Mouse (Mus musculus) CH12.LX (cell line): ENCODE results near the gene Mgarp. TPM values are rescaled to one million over a fixed set of nuclear protein-coding genes. Genes with fewer than 3 reads are reported as not detected.
"Not testable (repeated sequence)": the region's sequence is repeated elsewhere in the genome, so short reads cannot be mapped to it uniquely, and the experiment has no call there.

ENCODE experiments used
- DNase-seq: peaks from one replicate; pipeline ENCODE4 v3.0.0-alpha.2; 2013; ENCODE audit errors: extremely low read depth
- H3K27ac ChIP-seq: 2 replicates; pipeline ENCODE4 v1.5.1; 2012; ENCODE audit warnings: low read depth, mild to moderate bottlenecking, control low read depth, moderate library complexity; ENCODE audit not compliant: insufficient read depth
- H3K27me3 ChIP-seq: replicated peaks from 2 replicates; pipeline ENCODE3; 2012; ENCODE audit warnings: inconsistent platforms
- H3K36me3 ChIP-seq, 2 experiments: replicated peaks in 1 of 2; 2 replicates each; pipeline versions ENCODE3 to v1.6.1; 2012; ENCODE audit warnings: inconsistent platforms in 1 of 2, low read length in 1 of 2, mild to moderate bottlenecking in 1 of 2, mixed read lengths in 1 of 2, moderate library complexity in 1 of 2; ENCODE audit not compliant: control insufficient read depth in 1 of 2, insufficient read depth in 1 of 2
- H3K4me1 ChIP-seq, 2 experiments: 2 replicates each; pipeline ENCODE4 v1.6.1; 2012; ENCODE audit warnings: inconsistent platforms in 1 of 2, moderate library complexity in 1 of 2; ENCODE audit not compliant: insufficient read depth in 2 of 2, control insufficient read depth in 1 of 2
- H3K4me2 ChIP-seq: 2 replicates; pipeline ENCODE4 v1.6.1; 2012; ENCODE audit warnings: low read depth, mild to moderate bottlenecking, control low read depth; ENCODE audit not compliant: poor library complexity, insufficient read depth, severe bottlenecking
- H3K4me3 ChIP-seq, 3 experiments: fragments of 150-350 bp in 1 of 3; sonication (generic) in 1 of 3; replicated peaks in 1 of 3; 2 replicates each; pipeline versions ENCODE3 to v1.5.1; 2011 to 2012; ENCODE audit warnings: low read depth in 2 of 3, low read length in 2 of 3, mild to moderate bottlenecking in 2 of 3, moderate library complexity in 2 of 3, control low read depth in 1 of 3, improper control_type of control experiment in 1 of 3, inconsistent platforms in 1 of 3, mixed read lengths in 1 of 3; ENCODE audit not compliant: poor library complexity in 1 of 3
- H3K79me2 ChIP-seq: replicated peaks from 2 replicates; pipeline ENCODE4 v1.6.1; 2012; ENCODE audit warnings: mild to moderate bottlenecking, moderate library complexity; ENCODE audit not compliant: control insufficient read depth, poor library complexity, insufficient read depth, severe bottlenecking; ENCODE audit errors: extremely low read depth
- H3K9ac ChIP-seq: 2 replicates; pipeline ENCODE4 v1.6.1; 2012; ENCODE audit warnings: low read depth, mild to moderate bottlenecking, control low read depth, moderate library complexity; ENCODE audit not compliant: insufficient read depth
- H3K9me3 ChIP-seq: replicated peaks from 2 replicates; pipeline ENCODE3; 2012; ENCODE audit warnings: low read length, inconsistent platforms, mixed read lengths
- CTCF ChIP-seq, 2 experiments: IDR thresholded peaks in 1 of 2; conservative IDR thresholded peaks in 1 of 2; 2 replicates each; pipeline ENCODE4 v1.5.1; 2011 to 2012; ENCODE audit warnings: low read depth in 2 of 2, low read length in 2 of 2, improper control_type of control experiment in 1 of 2, inconsistent platforms in 1 of 2, mild to moderate bottlenecking in 1 of 2, moderate library complexity in 1 of 2
- ELF1 ChIP-seq: IDR thresholded peaks from 2 replicates; pipeline ENCODE4 v1.6.1; 2014; ENCODE audit warnings: low read depth, mild to moderate bottlenecking, inconsistent platforms, low read length, improper control_type of control experiment
- GABPA ChIP-seq: IDR thresholded peaks from 2 replicates; pipeline ENCODE4 v1.6.1; 2012; ENCODE audit warnings: low read depth, low read length, improper control_type of control experiment, inconsistent platforms; ENCODE audit not compliant: insufficient replicate concordance
- KAT2A ChIP-seq: IDR thresholded peaks from 2 replicates; pipeline ENCODE4 v1.6.1; 2012; ENCODE audit warnings: low read length, improper control_type of control experiment, inconsistent platforms; ENCODE audit not compliant: insufficient replicate concordance
- MAZ ChIP-seq: IDR thresholded peaks from 2 replicates; pipeline ENCODE4 v1.6.1; 2012; ENCODE audit warnings: low read depth, mild to moderate bottlenecking, inconsistent platforms, low read length, improper control_type of control experiment, moderate library complexity
- MEF2A ChIP-seq: IDR thresholded peaks from 2 replicates; pipeline ENCODE4 v1.6.1; 2014; ENCODE audit warnings: low read depth, mild to moderate bottlenecking, inconsistent platforms, low read length, improper control_type of control experiment, borderline replicate concordance
- NRF1 ChIP-seq: IDR thresholded peaks from 2 replicates; pipeline ENCODE4 v1.6.1; 2014; ENCODE audit warnings: low read depth, mild to moderate bottlenecking, inconsistent platforms, low read length, improper control_type of control experiment, moderate library complexity
- POLR2A ChIP-seq: IDR thresholded peaks from 2 replicates; pipeline ENCODE4 v1.6.1; 2011; ENCODE audit warnings: low read depth, mild to moderate bottlenecking, improper control_type of control experiment, low read length
- SIN3A ChIP-seq: IDR thresholded peaks from 2 replicates; pipeline ENCODE4 v1.6.1; 2012; ENCODE audit warnings: low read length, improper control_type of control experiment, inconsistent platforms
- TBP ChIP-seq: conservative IDR thresholded peaks from 2 replicates; pipeline ENCODE4 v1.6.1; 2011; ENCODE audit warnings: low read depth, low read length, improper control_type of control experiment
- USF2 ChIP-seq: conservative IDR thresholded peaks from 2 replicates; pipeline ENCODE4 v1.6.1; 2011; ENCODE audit warnings: low read depth, low read length, improper control_type of control experiment
- ZKSCAN1 ChIP-seq: IDR thresholded peaks from 2 replicates; pipeline ENCODE4 v1.6.1; 2012; ENCODE audit warnings: low read depth, inconsistent platforms, low read length, improper control_type of control experiment, borderline replicate concordance
- dilution Hi-C: fragments of 300-500 bp; cut with MboI; formaldehyde crosslinking; loops from 2 replicates; pipeline ENCODE4 v1.14.3; 2020; ENCODE audit warnings: low sequenced_read_pairs; ENCODE audit not compliant: extremely low pct_unique_long_range_greater_than_20kb, extremely low pct_ligation_motif_present
- in situ Hi-C: fragments of 300-500 bp; cut with MboI; formaldehyde crosslinking; loops from 3 replicates; pipeline ENCODE4 v1.14.3; 2019; ENCODE audit warnings: low sequenced_read_pairs, low pct_ligation_motif_present, low pct_unique_long_range_greater_than_20kb, mixed read lengths
- polyA plus RNA-seq: library from polyadenylated mRNA; unstranded; fragments of >175 nt; gene quantifications from 2 replicates; pipeline ENCODE4 v1.2.1, GENCODE M21; 2012; ENCODE audit warnings: low read depth; ENCODE audit not compliant: insufficient read length
- total RNA-seq, 2 experiments: library from RNA; depleted of rRNA; stranded (reverse); fragments of 300-350 nt in 1 of 2; fragments of >200 nt in 1 of 2; gene quantifications; 2 replicates each; pipeline ENCODE4 v1.2.3; 2012 to 2014

Gene Mgarp
- total and polyA plus RNA-seq, 3 experiments, result not detected

- no peak overlapping the region for H3K4me3 ChIP-seq
- no peak for TF ChIP-seq POLR2A
- no peak for TF ChIP-seq SIN3A
- no peak for TF ChIP-seq MEF2A
- no peak for TF ChIP-seq ZKSCAN1
- TF ChIP-seq NRF1, result no peak
- no peak for TF ChIP-seq GABPA
- no peak for TF ChIP-seq CTCF (conservative IDR thresholded peaks at IDR 0.05 in 1 of 2, IDR thresholded peaks at IDR 0.05 in 1 of 2; ENCODE audit: low read depth in 2 of 2, low read length in 2 of 2)
- no peak for TF ChIP-seq USF2
- no peak for TF ChIP-seq ELF1
- no peak for TF ChIP-seq MAZ
- TF ChIP-seq KAT2A, result no peak
- H3K36me3 ChIP-seq, result no peaks in the 10 kb centered on the region
- no peak overlapping the region for H3K9ac ChIP-seq
- no peak overlapping the region for H3K4me2 ChIP-seq
- H3K9me3 ChIP-seq, result peaks cover 2% of the 10 kb centered on the region
- H3K27me3 ChIP-seq, result peaks cover 9% of the 10 kb centered on the region
- H3K79me2 ChIP-seq, result no peaks in the 10 kb centered on the region
- no peaks in the 10 kb centered on the region for H3K4me1 ChIP-seq
- no peak overlapping the region for H3K27ac ChIP-seq
- in situ Hi-C loops, result no loop called here
- dilution Hi-C loops, result no loop called here
- no peak for DNase-seq
These were observed 47.8 kb downstream of the Mgarp start for GRCm38 (mm10) chr3:51348646-51349238.

DNA sequence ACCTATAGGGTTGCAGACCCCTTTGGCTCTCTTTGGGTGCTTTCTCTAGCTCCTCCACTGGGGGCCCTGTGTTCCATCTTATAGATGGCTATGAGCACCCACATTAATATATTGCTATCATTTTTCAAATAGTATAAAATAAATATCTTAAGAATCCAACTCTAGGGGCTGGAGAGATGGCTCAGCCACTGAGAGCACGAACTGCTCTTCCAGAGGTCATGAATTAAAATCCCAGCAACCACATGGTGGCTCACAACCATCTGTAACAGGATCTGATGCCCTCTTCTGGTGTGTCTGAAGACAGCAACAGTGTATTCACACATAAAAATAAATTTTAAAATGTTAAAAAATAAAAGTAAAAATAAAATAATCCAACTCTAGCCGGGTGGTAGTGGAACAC, 51.5 kb downstream of the Mgarp start:
- Histone ChIP-seq H3K27me3 (peaks cover 27% of the 10 kb centered on the region), H3K4me1 (peaks cover 0 to 13% of the 10 kb centered on the region in 2 experiments; a peak in 2 of 4 replicates), H3K9me3 (peaks cover 15% of the 10 kb centered on the region)
- DNase-seq, H3K4me3 ChIP-seq, H3K4me2 ChIP-seq, in situ Hi-C loops, H3K36me3 ChIP-seq, H3K9ac ChIP-seq, H3K27ac ChIP-seq, H3K79me2 ChIP-seq, dilution Hi-C loops: not testable (repeated sequence)
- peak in 1 of 2 experiments; percentile 40; a peak in 2 of 4 replicates for TF ChIP-seq CTCF (conservative IDR thresholded peaks at IDR 0.05 in 1 of 2, IDR thresholded peaks at IDR 0.05 in 1 of 2; ENCODE audit: low read depth in 2 of 2, low read length in 2 of 2)

- TF ChIP-seq TBP, result peak; percentile 81
- H3K4me2 ChIP-seq, dilution Hi-C loops, H3K9ac ChIP-seq, H3K36me3 ChIP-seq, DNase-seq, in situ Hi-C loops, H3K79me2 ChIP-seq, H3K27ac ChIP-seq, H3K4me3 ChIP-seq: not testable (repeated sequence)
- H3K27me3 ChIP-seq, result peaks cover 30% of the 10 kb centered on the region
- peaks cover 15% of the 10 kb centered on the region for H3K9me3 ChIP-seq
- H3K4me1 ChIP-seq, result peaks cover 0 to 15% of the 10 kb centered on the region in 2 experiments; a peak in 2 of 4 replicates
These were observed 52.4 kb downstream of the Mgarp start for GRCm38 (mm10) chr3:51344182-51344581.
